Mouse (Mus musculus) gastrocnemius, adult 18-20 months (tissue): ENCODE measurements at regions not wholly inside any gene's neighbourhood (a gene's known extent, or its start where the extent isn't known, plus 50 kb on each side); places are given as distances from the start of the nearest gene placed in this dataset.

Experiments
- DNase-seq: peaks from one replicate; pipeline ENCODE4 v3.0.0; 2021; ENCODE audit warnings: low spot score

- DNase-seq = peak; percentile 64
Measured at GRCm38 (mm10) chr11:45174811-45175798, 558.0 kb downstream of the Ebf1 start.

- no peak for DNase-seq
Measured at GRCm38 (mm10) chr11:45176971-45177370, 559.9 kb downstream of the Ebf1 start.

- DNase-seq = no peak
Measured at GRCm38 (mm10) chr11:45178036-45178435, 560.9 kb downstream of the Ebf1 start.

- DNase-seq = no peak
Measured at GRCm38 (mm10) chr11:45179019-45179418, 561.9 kb downstream of the Ebf1 start.

GRCm38 (mm10) chr11:45190601-45191370 lies 573.7 kb downstream of the Ebf1 start:
- no peak for DNase-seq

- no peak for DNase-seq
Measured at GRCm38 (mm10) chr11:45191392-45192189, 574.5 kb downstream of the Ebf1 start.

GRCm38 (mm10) chr11:45193319-45193718 lies 576.2 kb downstream of the Ebf1 start:
- no peak for DNase-seq

- peak; percentile 26 for DNase-seq
Measured at GRCm38 (mm10) chr11:45199520-45199919, 582.4 kb downstream of the Ebf1 start.

- peak; percentile 60 for DNase-seq
Measured at GRCm38 (mm10) chr11:45200714-45201405, 583.7 kb downstream of the Ebf1 start.

GRCm38 (mm10) chr11:45203446-45203845 lies 586.3 kb downstream of the Ebf1 start:
- DNase-seq = no peak

GRCm38 (mm10) chr11:45206611-45207525 lies 589.8 kb downstream of the Ebf1 start:
- no peak for DNase-seq

GRCm38 (mm10) chr11:45214096-45214495 lies 597.0 kb downstream of the Ebf1 start:
- no peak for DNase-seq

GRCm38 (mm10) chr11:45216942-45217474 lies 599.9 kb downstream of the Ebf1 start:
- DNase-seq = no peak

GRCm38 (mm10) chr11:45219239-45219638 lies 602.1 kb downstream of the Ebf1 start:
- peak; percentile 57 for DNase-seq

- DNase-seq = no peak
Measured at GRCm38 (mm10) chr11:45222021-45222420, 604.9 kb downstream of the Ebf1 start.

GRCm38 (mm10) chr11:45235476-45236412 lies 616.1 kb upstream of the Clint1 start:
- DNase-seq = no peak

GRCm38 (mm10) chr11:45237056-45237455 lies 614.8 kb upstream of the Clint1 start:
- DNase-seq = no peak

GRCm38 (mm10) chr11:45239044-45239443 lies 612.8 kb upstream of the Clint1 start:
- no peak for DNase-seq
